Mouse (Mus musculus) forebrain, postnatal 0 days (tissue): ENCODE data around the gene Iqck. TPM values are rescaled to one million over a fixed set of nuclear protein-coding genes. Genes with fewer than 3 reads are reported as not detected.

Experiments used
- ATAC-seq: fragments of 200-750 bp; cut with Nextera tagmentation; 2 replicates; pipeline ENCODE4 v1.8.0; 2017; ENCODE audit warnings: mild to moderate bottlenecking, moderate library complexity
- DNase-seq: peaks from one replicate; pipeline ENCODE4 v3.0.0-alpha.2; 2015
- H3K27ac ChIP-seq: fragments of 300-500 bp; sonication (generic); 2 replicates; pipeline ENCODE4 v1.5.1; 2014; ENCODE audit warnings: low read depth, mild to moderate bottlenecking, antibody characterized with exemption, low read length, moderate library complexity, mixed read lengths
- H3K27me3 ChIP-seq: fragments of 300-500 bp; sonication (generic); 2 replicates; pipeline ENCODE4 v1.6.1; 2014; ENCODE audit warnings: mild to moderate bottlenecking, low read length, mixed read lengths; ENCODE audit not compliant: insufficient read depth
- H3K36me3 ChIP-seq: fragments of 300-500 bp; sonication (generic); 2 replicates; pipeline ENCODE4 v1.6.1; 2014; ENCODE audit warnings: mild to moderate bottlenecking, moderate library complexity; ENCODE audit not compliant: insufficient read depth
- H3K4me1 ChIP-seq: fragments of 300-500 bp; sonication (generic); 2 replicates; pipeline ENCODE4 v1.6.1; 2014; ENCODE audit warnings: antibody characterized with exemption; ENCODE audit not compliant: insufficient read depth
- H3K4me2 ChIP-seq: fragments of 300-500 bp; sonication (generic); 2 replicates; pipeline ENCODE4 v1.6.1; 2014; ENCODE audit warnings: low read depth, mild to moderate bottlenecking, moderate library complexity
- H3K4me3 ChIP-seq: fragments of 300-500 bp; sonication (generic); 2 replicates; pipeline ENCODE4 v1.5.1; 2014; ENCODE audit warnings: low read depth, low read length, mixed read lengths
- H3K9ac ChIP-seq: fragments of 300-500 bp; sonication (generic); 2 replicates; pipeline ENCODE4 v1.6.1; 2014; ENCODE audit warnings: mild to moderate bottlenecking
- H3K9me3 ChIP-seq: fragments of 300-500 bp; sonication (generic); 2 replicates; pipeline ENCODE4 v1.6.1; 2016; ENCODE audit warnings: low read length
- CTCF ChIP-seq: sonication (generic); IDR thresholded peaks from 2 replicates; pipeline ENCODE4 v1.5.1; 2016; ENCODE audit warnings: antibody characterized with exemption, control low read depth, low read depth
- WGBS: fragments of 180-500 bp; shearing (Covaris S2); extraction: QIAGEN DNeasy Blood & Tissue Kit; methylation state at CpG from one replicate; pipeline ENCODE4 v1.1.7; 2014; 5-methylcytosine and 5-hydroxymethylcytosine counted together
- polyA plus RNA-seq: library from polyadenylated mRNA; unstranded; fragments of >200 nt; fragmentation: Nextera tagmentation; extraction: Ambion mirVana; gene quantifications from 2 replicates; pipeline ENCODE4 v1.2.1, GENCODE M21; 2015
- total RNA-seq: library from RNA; depleted of rRNA; stranded (reverse); fragments of >200 nt; gene quantifications from 2 replicates; pipeline ENCODE4 v1.2.3, GENCODE M21; 2014

Gene Iqck
- total and polyA plus RNA-seq, 2 experiments from 2014 or later = 6.2 to 7.1 TPM

GRCm38 (mm10) chr7:118948677-118949282 lies 93.2 kb downstream of the Iqck start:
- 34% methylated on average over 2 of the region's 2 CpGs for WGBS
- DNase-seq = peak; percentile 27

GRCm38 (mm10) chr7:118949749-118950148 lies 94.2 kb downstream of the Iqck start:
- no peak overlapping the region for H3K4me3 ChIP-seq
- H3K27ac ChIP-seq = no peak overlapping the region
- DNase-seq = no peak
- no peak overlapping the region for H3K4me2 ChIP-seq
- WGBS = 42% methylated on average over 7 of the region's 7 CpGs
- no peaks in the 10 kb centered on the region for H3K4me1 ChIP-seq
- H3K9ac ChIP-seq = no peak overlapping the region
- ATAC-seq = no peak
- no peak for TF ChIP-seq CTCF
- no peaks in the 10 kb centered on the region for H3K36me3 ChIP-seq
- H3K27me3 ChIP-seq = no peaks in the 10 kb centered on the region
- no peaks in the 10 kb centered on the region for H3K9me3 ChIP-seq

More at GRCm38 (mm10) chr7:118948677-118949282, 93.2 kb downstream of the Iqck start:
- H3K27me3 ChIP-seq = no peaks in the 10 kb centered on the region
- no peaks in the 10 kb centered on the region for H3K9me3 ChIP-seq
- H3K36me3 ChIP-seq = no peaks in the 10 kb centered on the region
- H3K27ac ChIP-seq = no peak overlapping the region
- H3K4me2 ChIP-seq = no peak overlapping the region
- H3K4me3 ChIP-seq = no peak overlapping the region
- H3K4me1 ChIP-seq = no peaks in the 10 kb centered on the region
- no peak for TF ChIP-seq CTCF
- ATAC-seq = peak; percentile 53
- H3K9ac ChIP-seq = no peak overlapping the region

- no peak overlapping the region for H3K4me2 ChIP-seq
- no peaks in the 10 kb centered on the region for H3K9me3 ChIP-seq
- no peak overlapping the region for H3K9ac ChIP-seq
- WGBS = 48% methylated on average over 11 of the region's 11 CpGs
- ATAC-seq (peak; percentile 42), DNase-seq (no peak)
- no peaks in the 10 kb centered on the region for H3K4me1 ChIP-seq
- no peaks in the 10 kb centered on the region for H3K27me3 ChIP-seq
- TF ChIP-seq CTCF = no peak
- H3K27ac ChIP-seq = no peak overlapping the region
- no peaks in the 10 kb centered on the region for H3K36me3 ChIP-seq
- H3K4me3 ChIP-seq = no peak overlapping the region
Measured at GRCm38 (mm10) chr7:118953626-118954282, 98.2 kb downstream of the Iqck start.

DNA sequence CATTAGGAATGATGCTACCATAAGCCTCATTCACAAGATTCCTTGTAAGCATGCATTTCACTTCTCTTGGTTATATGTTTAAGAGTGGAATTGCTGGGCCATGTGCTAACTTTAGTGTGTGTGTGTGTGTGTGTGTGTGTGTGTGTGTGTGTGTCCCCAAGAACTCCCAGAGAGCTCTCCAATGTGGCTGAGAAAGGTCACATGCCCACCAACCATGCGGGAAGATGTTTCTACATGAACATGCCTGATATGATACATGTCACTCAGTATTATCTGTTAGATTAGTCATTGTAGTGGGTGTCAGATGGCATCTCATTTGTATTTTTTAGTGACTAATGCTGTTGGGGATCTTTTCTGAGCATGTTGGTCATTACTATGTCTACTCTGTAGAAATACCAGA lies 99.4 kb downstream of the Iqck start:
- TF ChIP-seq CTCF = no peak
- no peak overlapping the region for H3K4me3 ChIP-seq
- no peak overlapping the region for H3K4me2 ChIP-seq
- H3K4me1 ChIP-seq = no peaks in the 10 kb centered on the region
- DNase-seq (no peak), ATAC-seq (no peak)
- no peaks in the 10 kb centered on the region for H3K36me3 ChIP-seq
- no peaks in the 10 kb centered on the region for H3K9me3 ChIP-seq
- H3K27me3 ChIP-seq = no peaks in the 10 kb centered on the region
- 94% methylated on average over 1 of the region's 1 CpGs for WGBS
- no peak overlapping the region for H3K9ac ChIP-seq
- no peak overlapping the region for H3K27ac ChIP-seq

GRCm38 (mm10) chr7:118956616-118957246 lies 101.2 kb downstream of the Iqck start:
- TF ChIP-seq CTCF = no peak

DNA sequence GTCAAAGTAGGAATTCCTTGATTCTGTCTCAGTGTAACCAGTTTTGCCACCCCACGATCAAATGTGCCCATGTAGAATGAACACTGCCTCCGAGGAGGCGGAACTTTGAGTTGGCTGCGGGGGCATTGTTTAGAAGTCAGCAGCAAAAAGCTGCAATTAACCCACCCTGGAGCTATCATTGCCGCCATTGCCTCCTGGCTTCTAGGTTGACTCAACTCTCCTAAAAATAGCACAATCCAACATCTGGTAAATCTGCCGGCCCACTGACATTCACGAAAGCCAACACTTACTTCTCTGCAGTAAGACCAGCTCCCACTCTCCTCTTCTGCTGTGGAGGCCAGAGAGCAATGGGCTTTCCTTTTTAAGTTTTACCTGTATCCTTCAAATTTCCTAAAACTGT lies 103.7 kb downstream of the Iqck start:
- H3K9me3 ChIP-seq = no peaks in the 10 kb centered on the region
- no peak overlapping the region for H3K4me3 ChIP-seq
- ATAC-seq = no peak
- no peak for TF ChIP-seq CTCF
- 62% methylated on average over 7 of the region's 7 CpGs for WGBS
- no peaks in the 10 kb centered on the region for H3K27me3 ChIP-seq
- H3K4me1 ChIP-seq = no peaks in the 10 kb centered on the region
- no peak overlapping the region for H3K4me2 ChIP-seq
- no peak overlapping the region for H3K27ac ChIP-seq
- no peak overlapping the region for H3K9ac ChIP-seq
- DNase-seq = no peak
- H3K36me3 ChIP-seq = no peaks in the 10 kb centered on the region

More at GRCm38 (mm10) chr7:118956616-118957246, 101.2 kb downstream of the Iqck start:
- Histone ChIP-seq H3K9ac (no peak overlapping the region), H3K36me3 (no peaks in the 10 kb centered on the region), H3K4me3 (no peak overlapping the region), H3K27ac (no peak overlapping the region), H3K9me3 (no peaks in the 10 kb centered on the region), H3K4me2 (no peak overlapping the region), H3K27me3 (no peaks in the 10 kb centered on the region), H3K4me1 (no peaks in the 10 kb centered on the region)
- WGBS = 76% methylated on average over 4 of the region's 4 CpGs
- no peak for DNase-seq
- ATAC-seq = no peak

DNA sequence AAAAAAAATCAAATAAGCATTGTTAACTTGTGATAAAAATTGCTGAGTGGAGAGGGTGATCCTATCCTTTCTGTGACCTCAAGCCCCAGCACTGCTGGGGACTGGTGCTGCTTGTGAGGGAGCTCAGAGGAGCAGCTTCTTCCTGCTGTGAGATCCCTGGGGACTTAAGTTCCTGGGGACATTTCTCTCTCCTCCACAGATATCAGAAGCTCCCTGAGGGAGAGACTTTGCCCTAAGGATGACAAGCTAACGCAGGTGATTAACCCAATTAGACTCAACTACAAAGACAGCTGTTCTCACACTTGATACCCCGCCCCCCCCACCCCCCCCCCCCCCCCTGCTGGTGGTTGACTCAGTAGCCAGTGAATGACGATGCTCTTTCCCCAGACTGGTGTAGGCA lies 109.2 kb downstream of the Iqck start:
- H3K9ac ChIP-seq = no peak overlapping the region
- DNase-seq (no peak), ATAC-seq (no peak)
- WGBS = 7% methylated on average over 3 of the region's 3 CpGs
- no peak overlapping the region for H3K4me2 ChIP-seq
- no peaks in the 10 kb centered on the region for H3K27me3 ChIP-seq
- H3K4me3 ChIP-seq = no peak overlapping the region
- H3K9me3 ChIP-seq = no peaks in the 10 kb centered on the region
- H3K27ac ChIP-seq = no peak overlapping the region
- no peak for TF ChIP-seq CTCF
- no peaks in the 10 kb centered on the region for H3K36me3 ChIP-seq
- no peaks in the 10 kb centered on the region for H3K4me1 ChIP-seq
